Mouse (Mus musculus) yolk sac, embryonic 10.5 days (tissue): ENCODE measurements at regions not wholly inside any gene's neighbourhood (a gene's known extent, or its start where the extent isn't known, plus 50 kb on each side); places are given as distances from the start of the nearest gene placed in this dataset.

ENCODE experiments used
- DNase-seq: peaks from one replicate; pipeline ENCODE4 v3.0.0-alpha.2; 2017; ENCODE audit warnings: low spot score

- DNase-seq = no peak
Observed at GRCm38 (mm10) chr14:60439106-60439505, 66.0 kb downstream of the Amer2 start.

- DNase-seq = no peak
Observed at GRCm38 (mm10) chr14:60443821-60444551, 70.9 kb downstream of the Amer2 start.

GRCm38 (mm10) chr14:60444552-60444937, 71.5 kb downstream of the Amer2 start:
- DNase-seq = no peak

GRCm38 (mm10) chr14:60446037-60446436, 73.0 kb downstream of the Amer2 start:
- DNase-seq = no peak

- no peak for DNase-seq
Observed at GRCm38 (mm10) chr14:60451216-60451615, 78.2 kb downstream of the Amer2 start.

GRCm38 (mm10) chr14:60451684-60452083, 78.6 kb downstream of the Amer2 start:
- DNase-seq = no peak

GRCm38 (mm10) chr14:60456767-60457166, 83.7 kb downstream of the Amer2 start:
- DNase-seq = no peak

- DNase-seq = peak; percentile 54
Observed at GRCm38 (mm10) chr14:60484996-60485888, 112.2 kb downstream of the Amer2 start.

GRCm38 (mm10) chr14:60485889-60486274, 112.8 kb downstream of the Amer2 start:
- peak; percentile 34 for DNase-seq

- DNase-seq = peak; percentile 42
Observed at GRCm38 (mm10) chr14:60486278-60486935, 113.3 kb downstream of the Amer2 start.

GRCm38 (mm10) chr14:60489111-60489510, 116.1 kb downstream of the Amer2 start:
- DNase-seq = no peak

- DNase-seq = no peak
Observed at GRCm38 (mm10) chr14:60490886-60491285, 117.8 kb downstream of the Amer2 start.

- DNase-seq = no peak
Observed at GRCm38 (mm10) chr14:60495441-60495840, 122.4 kb downstream of the Amer2 start.

- no peak for DNase-seq
Observed at GRCm38 (mm10) chr14:60502552-60502951, 129.5 kb downstream of the Amer2 start.

- DNase-seq = no peak
Observed at GRCm38 (mm10) chr14:60505066-60505465, 128.7 kb upstream of the Spata13 start.

- peak; percentile 76 for DNase-seq
Observed at GRCm38 (mm10) chr14:60506296-60506695, 127.5 kb upstream of the Spata13 start.

- peak; percentile 18 for DNase-seq
Observed at GRCm38 (mm10) chr14:60513560-60513959, 120.2 kb upstream of the Spata13 start.

- no peak for DNase-seq
Observed at GRCm38 (mm10) chr14:60515094-60515786, 118.6 kb upstream of the Spata13 start.

- DNase-seq = no peak
Observed at GRCm38 (mm10) chr14:60517891-60518290, 115.9 kb upstream of the Spata13 start.

- DNase-seq = no peak
Observed at GRCm38 (mm10) chr14:60523010-60523409, 110.8 kb upstream of the Spata13 start.

- DNase-seq = no peak
Observed at GRCm38 (mm10) chr14:60524869-60525268, 108.9 kb upstream of the Spata13 start.
